Mouse (Mus musculus): ENCODE data around the gene Dnmt3l. TPM values are rescaled to one million over a fixed set of nuclear protein-coding genes. Genes with fewer than 3 reads are reported as not detected.

Gene Dnmt3l
- polyA plus RNA-seq, 1 experiment from 2014 or later, result not detected

GRCm38 (mm10) chr10:78069101-78070011 lies 27.6 kb downstream of the Dnmt3l start, which contains the start of gene Icosl:
TSS of gene Icosl (plus strand) at chr10:78069302.
- Histone ChIP-seq H3K4me3 (ENCODE audit: low read depth, low read length) (peak within 1 kb of the TSS; percentile 52), H3K27me3 (replicated peaks; ENCODE audit: control insufficient read depth, insufficient read depth, low read length) (peaks cover 8% of the 10 kb centered on the region; the same call in 1 of the 2 replicates), H3K4me2 (ENCODE audit: low read length) (peak within 1 kb of the TSS; percentile 98), H3K4me1 (ENCODE audit: control insufficient read depth, insufficient read depth, low read length) (peaks cover 4% of the 10 kb centered on the region; the same call in 1 of the 2 replicates), H3K9me3 (replicated peaks; ENCODE audit: control insufficient read depth, low read length) (no peaks in the 10 kb centered on the region), H3K36me3 (ENCODE audit: control insufficient read depth, insufficient read depth, low read length) (no peaks in the 10 kb centered on the region), H3K9ac (ENCODE audit: low read length) (peak within 1 kb of the TSS; percentile 58), H3K27ac (ENCODE audit: low read depth, low read length) (no peak within 1 kb of the TSS)
- ATAC-seq, result peak; percentile 90
- 0% methylated on average over 59 of the region's 66 CpGs for WGBS
- peak; percentile 67 for DNase-seq (ENCODE audit: low spot score)

GRCm38 (mm10) chr10:78074151-78074550 lies 32.4 kb downstream of the Dnmt3l start:
- Histone ChIP-seq H3K4me3 (ENCODE audit: low read depth, low read length) (no peak overlapping the region), H3K27me3 (replicated peaks; ENCODE audit: control insufficient read depth, insufficient read depth, low read length) (peaks cover 5% of the 10 kb centered on the region; the same call in 1 of the 2 replicates)
- no peak for ATAC-seq

GRCm38 (mm10) chr10:78074977-78075376 lies 33.2 kb downstream of the Dnmt3l start:
- no peaks in the 10 kb centered on the region for H3K9me3 ChIP-seq (replicated peaks; ENCODE audit: control insufficient read depth, low read length)
- WGBS, result 80% methylated on average over 11 of the region's 11 CpGs
- no peaks in the 10 kb centered on the region for H3K4me1 ChIP-seq (ENCODE audit: control insufficient read depth, insufficient read depth, low read length)

More at GRCm38 (mm10) chr10:78074151-78074550, 32.4 kb downstream of the Dnmt3l start:
- Histone ChIP-seq H3K4me2 (ENCODE audit: low read length) (no peak overlapping the region), H3K36me3 (ENCODE audit: control insufficient read depth, insufficient read depth, low read length) (no peaks in the 10 kb centered on the region), H3K9ac (ENCODE audit: low read length) (no peak overlapping the region), H3K27ac (ENCODE audit: low read depth, low read length) (no peak overlapping the region), H3K4me1 (ENCODE audit: control insufficient read depth, insufficient read depth, low read length) (peaks cover 4% of the 10 kb centered on the region; the same call in 1 of the 2 replicates), H3K9me3 (replicated peaks; ENCODE audit: control insufficient read depth, low read length) (no peaks in the 10 kb centered on the region)
- no peak for DNase-seq (ENCODE audit: low spot score)
- 90% methylated on average over 4 of the region's 4 CpGs for WGBS

GRCm38 (mm10) chr10:78077862-78078261 lies 36.1 kb downstream of the Dnmt3l start:
- ATAC-seq (no peak), DNase-seq (ENCODE audit: low spot score) (no peak)
- Histone ChIP-seq H3K27me3 (replicated peaks; ENCODE audit: control insufficient read depth, insufficient read depth, low read length) (no peaks in the 10 kb centered on the region), H3K9me3 (replicated peaks; ENCODE audit: control insufficient read depth, low read length) (no peaks in the 10 kb centered on the region), H3K4me3 (ENCODE audit: low read depth, low read length) (no peak overlapping the region), H3K4me2 (ENCODE audit: low read length) (no peak overlapping the region), H3K27ac (ENCODE audit: low read depth, low read length) (no peak overlapping the region), H3K9ac (ENCODE audit: low read length) (no peak overlapping the region), H3K4me1 (ENCODE audit: control insufficient read depth, insufficient read depth, low read length) (no peaks in the 10 kb centered on the region), H3K36me3 (ENCODE audit: control insufficient read depth, insufficient read depth, low read length) (no peaks in the 10 kb centered on the region)
- WGBS, result 83% methylated on average over 9 of the region's 9 CpGs

More at GRCm38 (mm10) chr10:78074977-78075376, 33.2 kb downstream of the Dnmt3l start:
- Histone ChIP-seq H3K9ac (ENCODE audit: low read length) (no peak overlapping the region), H3K36me3 (ENCODE audit: control insufficient read depth, insufficient read depth, low read length) (no peaks in the 10 kb centered on the region), H3K27ac (ENCODE audit: low read depth, low read length) (no peak overlapping the region), H3K27me3 (replicated peaks; ENCODE audit: control insufficient read depth, insufficient read depth, low read length) (0 out of 2 replicates have a peak, but pooled peaks cover 2% of the 10 kb centered on the region), H3K4me2 (ENCODE audit: low read length) (no peak overlapping the region), H3K4me3 (ENCODE audit: low read depth, low read length) (no peak overlapping the region)
- no peak for DNase-seq (ENCODE audit: low spot score)
- no peak for ATAC-seq

- H3K9me3 ChIP-seq (replicated peaks; ENCODE audit: control insufficient read depth, low read length), result no peaks in the 10 kb centered on the region
- ATAC-seq, result no peak
- 82% methylated on average over 5 of the region's 5 CpGs for WGBS
Measured at GRCm38 (mm10) chr10:78078276-78078675, 36.5 kb downstream of the Dnmt3l start.

GRCm38 (mm10) chr10:78079955-78080591 lies 38.3 kb downstream of the Dnmt3l start:
- no peak for DNase-seq (ENCODE audit: low spot score)
- Histone ChIP-seq H3K4me3 (ENCODE audit: low read depth, low read length) (no peak overlapping the region), H3K27me3 (replicated peaks; ENCODE audit: control insufficient read depth, insufficient read depth, low read length) (no peaks in the 10 kb centered on the region), H3K27ac (ENCODE audit: low read depth, low read length) (no peak overlapping the region), H3K4me2 (ENCODE audit: low read length) (no peak overlapping the region), H3K9ac (ENCODE audit: low read length) (no peak overlapping the region), H3K9me3 (replicated peaks; ENCODE audit: control insufficient read depth, low read length) (no peaks in the 10 kb centered on the region), H3K36me3 (ENCODE audit: control insufficient read depth, insufficient read depth, low read length) (no peaks in the 10 kb centered on the region), H3K4me1 (ENCODE audit: control insufficient read depth, insufficient read depth, low read length) (no peaks in the 10 kb centered on the region)
- 95% methylated on average over 4 of the region's 4 CpGs for WGBS
- no peak for ATAC-seq

More at GRCm38 (mm10) chr10:78078276-78078675, 36.5 kb downstream of the Dnmt3l start:
- Histone ChIP-seq H3K4me1 (ENCODE audit: control insufficient read depth, insufficient read depth, low read length) (no peaks in the 10 kb centered on the region), H3K36me3 (ENCODE audit: control insufficient read depth, insufficient read depth, low read length) (no peaks in the 10 kb centered on the region), H3K4me3 (ENCODE audit: low read depth, low read length) (no peak overlapping the region), H3K27ac (ENCODE audit: low read depth, low read length) (no peak overlapping the region), H3K9ac (ENCODE audit: low read length) (no peak overlapping the region), H3K27me3 (replicated peaks; ENCODE audit: control insufficient read depth, insufficient read depth, low read length) (no peaks in the 10 kb centered on the region), H3K4me2 (ENCODE audit: low read length) (no peak overlapping the region)
- DNase-seq (ENCODE audit: low spot score), result no peak

GRCm38 (mm10) chr10:78084073-78084472 lies 42.3 kb downstream of the Dnmt3l start:
- no peaks in the 10 kb centered on the region for H3K4me1 ChIP-seq (ENCODE audit: control insufficient read depth, insufficient read depth, low read length)
- 76% methylated on average over 1 of the region's 1 CpGs for WGBS
- H3K9ac ChIP-seq (ENCODE audit: low read length), result no peak overlapping the region
- no peaks in the 10 kb centered on the region for H3K9me3 ChIP-seq (replicated peaks; ENCODE audit: control insufficient read depth, low read length)
- H3K4me2 ChIP-seq (ENCODE audit: low read length), result no peak overlapping the region
- DNase-seq (ENCODE audit: low spot score) (no peak), ATAC-seq (no peak)
- no peaks in the 10 kb centered on the region for H3K36me3 ChIP-seq (ENCODE audit: control insufficient read depth, insufficient read depth, low read length)
- H3K27me3 ChIP-seq (replicated peaks; ENCODE audit: control insufficient read depth, insufficient read depth, low read length), result no peaks in the 10 kb centered on the region
- no peak overlapping the region for H3K27ac ChIP-seq (ENCODE audit: low read depth, low read length)
- H3K4me3 ChIP-seq (ENCODE audit: low read depth, low read length), result no peak overlapping the region

- no peaks in the 10 kb centered on the region for H3K27me3 ChIP-seq (replicated peaks; ENCODE audit: control insufficient read depth, insufficient read depth, low read length)
- no peak overlapping the region for H3K4me3 ChIP-seq (ENCODE audit: low read depth, low read length)
- H3K9ac ChIP-seq (ENCODE audit: low read length), result no peak overlapping the region
- no peak overlapping the region for H3K27ac ChIP-seq (ENCODE audit: low read depth, low read length)
- no peak overlapping the region for H3K4me2 ChIP-seq (ENCODE audit: low read length)
- no peaks in the 10 kb centered on the region for H3K9me3 ChIP-seq (replicated peaks; ENCODE audit: control insufficient read depth, low read length)
- no peaks in the 10 kb centered on the region for H3K36me3 ChIP-seq (ENCODE audit: control insufficient read depth, insufficient read depth, low read length)
- ATAC-seq, result no peak
- no peak for DNase-seq (ENCODE audit: low spot score)
- WGBS, result 96% methylated on average over 6 of the region's 6 CpGs
- H3K4me1 ChIP-seq (ENCODE audit: control insufficient read depth, insufficient read depth, low read length), result no peaks in the 10 kb centered on the region
Measured at GRCm38 (mm10) chr10:78085711-78086110, 44.0 kb downstream of the Dnmt3l start.
